Mouse (Mus musculus) heart, postnatal 10 days (tissue): ENCODE data around the gene Creb3l2. TPM values are rescaled to one million over a fixed set of nuclear protein-coding genes. Genes with fewer than 3 reads are reported as not detected.

Experiments used
- DNase-seq, 2 experiments: peaks; one replicate each; pipeline ENCODE4 v3.0.0; 2021
- intact Hi-C: fragments of 180-260 bp; cut with DNase I; formaldehyde crosslinking; loops from one replicate; pipeline ENCODE4 v1.15.1; 2025
- total RNA-seq, 2 experiments: library from RNA; stranded (reverse); gene quantifications; 2 replicates each; pipeline ENCODE4 v1.2.3; 2021

Gene Creb3l2
- total RNA-seq, 2 experiments from 2014 or later = 40.0 to 42.0 TPM

- intact Hi-C loops = no loop called here
These were observed 150.8 kb downstream of the Creb3l2 start for GRCm38 (mm10) chr6:37291171-37291570.

GRCm38 (mm10) chr6:37290691-37291090 lies 151.3 kb downstream of the Creb3l2 start:
- no peak for DNase-seq
- intact Hi-C loops = no loop called here

More at GRCm38 (mm10) chr6:37291171-37291570, 150.8 kb downstream of the Creb3l2 start:
- DNase-seq = no peak

- no peak for DNase-seq
- intact Hi-C loops = no loop called here
These were observed 155.8 kb downstream of the Creb3l2 start for GRCm38 (mm10) chr6:37286134-37286533.

GRCm38 (mm10) chr6:37284879-37285278 lies 157.1 kb downstream of the Creb3l2 start:
- intact Hi-C loops = no loop called here
- no peak for DNase-seq

GRCm38 (mm10) chr6:37283336-37283735 lies 158.6 kb downstream of the Creb3l2 start:
- intact Hi-C loops = no loop called here
- DNase-seq = no peak

- intact Hi-C loops = no loop called here
- DNase-seq = no peak
These were observed 159.3 kb downstream of the Creb3l2 start for GRCm38 (mm10) chr6:37282659-37283058.

Other genes starting within 250 kb of the Creb3l2 start
- gene Dgki, start 142.0 kb downstream of the Creb3l2 start, total RNA-seq = under 1 TPM; 0.45 to 0.65 TPM
- not detected for gene Akr1d1, start 88.0 kb upstream of the Creb3l2 start, total RNA-seq